Mouse (Mus musculus) lung, adult 2 months (tissue): ENCODE data around the gene Ablim2.

Experiments used
- CTCF ChIP-seq: fragments of 200-500 bp; IDR thresholded peaks from 2 replicates; pipeline ENCODE4 v1.5.1; 2011; ENCODE audit warnings: mild to moderate bottlenecking, low read length, control low read depth; ENCODE audit not compliant: insufficient read depth
- POLR2A ChIP-seq: fragments of 200-500 bp; IDR thresholded peaks from 2 replicates; pipeline ENCODE4 v1.6.1; 2011; ENCODE audit warnings: low read depth, mild to moderate bottlenecking, control low read depth, low read length, borderline replicate concordance; ENCODE audit errors: extremely low read depth

DNA sequence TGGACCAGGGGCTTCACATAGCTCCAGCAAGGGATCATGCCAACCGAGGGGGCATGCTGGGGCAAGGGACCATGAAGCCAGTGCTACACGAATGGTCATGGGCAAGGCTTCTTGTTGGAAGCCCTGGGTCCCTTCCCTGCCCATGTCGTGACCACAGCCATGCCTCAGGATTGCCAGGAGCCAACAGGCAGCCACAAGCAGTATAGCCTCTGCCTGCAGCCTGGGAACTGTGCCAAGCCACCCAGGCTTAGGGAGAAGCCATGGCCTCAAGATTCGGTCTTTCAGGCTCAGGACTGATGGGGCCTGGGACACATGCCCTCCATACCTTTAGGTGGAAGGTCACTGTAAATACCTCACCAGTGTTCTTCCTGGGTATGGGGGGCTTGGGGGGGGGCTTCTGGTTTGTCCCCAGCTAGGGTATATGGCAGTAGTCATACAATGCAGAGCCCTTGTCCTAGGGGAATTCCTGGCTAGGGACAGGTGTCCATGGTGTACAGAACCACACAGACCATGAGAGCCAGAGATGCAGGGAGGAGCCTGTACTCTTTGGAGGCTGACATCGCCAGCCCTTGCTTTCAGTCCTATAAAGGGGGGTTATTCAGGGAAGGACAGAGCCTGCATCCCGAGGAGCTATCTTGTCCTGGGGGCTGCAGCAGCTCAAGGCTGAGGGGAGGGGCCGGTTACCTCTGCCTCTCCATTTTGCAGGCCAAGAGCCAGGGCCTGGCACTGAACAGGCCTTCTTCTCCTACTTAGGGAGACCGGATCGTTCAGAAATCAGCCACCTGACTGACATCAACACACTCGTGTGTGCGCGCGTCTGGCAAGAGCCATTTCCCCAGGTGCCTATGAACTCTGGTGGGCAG, 15.8 kb downstream of the Ablim2 start:
- TF ChIP-seq CTCF: no peak
- no peak for TF ChIP-seq POLR2A
